Mouse (Mus musculus): Measurements from ENCODE around the gene Mnd1. TPM values are rescaled to one million over a fixed set of nuclear protein-coding genes. Genes with fewer than 3 reads are reported as not detected.

The Mnd1 gene
- polyA plus RNA-seq, 1 experiment = 0.51 TPM

DNA sequence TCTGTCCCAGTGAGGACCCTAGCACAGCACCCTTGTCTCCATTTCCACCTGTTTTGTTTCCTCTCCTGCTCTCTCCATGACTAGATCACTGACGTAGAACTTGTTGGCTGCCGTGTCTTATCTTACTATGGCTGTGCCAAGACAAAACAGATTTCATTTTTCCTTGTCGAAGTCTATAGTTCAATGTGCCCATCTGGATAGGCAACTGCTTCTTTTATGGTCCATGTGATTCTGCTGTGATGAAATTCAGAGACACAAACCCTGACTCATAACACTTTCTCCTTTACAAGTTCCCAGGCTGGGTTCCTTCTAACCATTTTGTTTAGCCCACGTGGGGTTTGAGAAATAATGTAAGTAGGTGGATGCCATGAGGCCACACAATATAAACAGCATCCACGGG, 10.5 kb upstream of the Mnd1 start:
- 94% methylated on average over 5 of the region's 5 CpGs for WGBS
- TF ChIP-seq CTCF (IDR thresholded peaks at IDR 0.05; ENCODE audit: borderline replicate concordance, control insufficient read depth, extremely low read depth, insufficient read depth, low read length, poor library complexity) = no peak
- TF ChIP-seq POLR2A (IDR thresholded peaks at IDR 0.05; ENCODE audit: control insufficient read depth, extremely low read depth, insufficient read depth, low read length, poor library complexity) = no peak
- no peak for DNase-seq
- no peaks in the 10 kb centered on the region for H3K27me3 ChIP-seq (ENCODE audit: control insufficient read depth, insufficient read depth, low read length)
- H3K27ac ChIP-seq (ENCODE audit: control insufficient read depth, insufficient read depth, low read length) = no peak overlapping the region
- no peaks in the 10 kb centered on the region for H3K36me3 ChIP-seq (ENCODE audit: control insufficient read depth, insufficient read depth, low read length)
- no peak overlapping the region for H3K4me3 ChIP-seq (ENCODE audit: control insufficient read depth, insufficient read depth, low read length)
- H3K4me1 ChIP-seq (replicated peaks; ENCODE audit: control insufficient read depth, insufficient read depth, low read length) = peaks cover 8% of the 10 kb centered on the region

GRCm38 (mm10) chr3:84165391-84165790, 9.8 kb upstream of the Mnd1 start:
- no peak for DNase-seq
- H3K27ac ChIP-seq (ENCODE audit: control insufficient read depth, insufficient read depth, low read length) = no peak overlapping the region
- H3K4me3 ChIP-seq (ENCODE audit: control insufficient read depth, insufficient read depth, low read length) = no peak overlapping the region
- peaks cover 6% of the 10 kb centered on the region for H3K4me1 ChIP-seq (replicated peaks; ENCODE audit: control insufficient read depth, insufficient read depth, low read length)
- WGBS = 97% methylated on average over 3 of the region's 3 CpGs
- H3K27me3 ChIP-seq (ENCODE audit: control insufficient read depth, insufficient read depth, low read length) = no peaks in the 10 kb centered on the region
- no peak for TF ChIP-seq POLR2A (IDR thresholded peaks at IDR 0.05; ENCODE audit: control insufficient read depth, extremely low read depth, insufficient read depth, low read length, poor library complexity)
- no peak for TF ChIP-seq CTCF (IDR thresholded peaks at IDR 0.05; ENCODE audit: borderline replicate concordance, control insufficient read depth, extremely low read depth, insufficient read depth, low read length, poor library complexity)
- no peaks in the 10 kb centered on the region for H3K36me3 ChIP-seq (ENCODE audit: control insufficient read depth, insufficient read depth, low read length)

DNA sequence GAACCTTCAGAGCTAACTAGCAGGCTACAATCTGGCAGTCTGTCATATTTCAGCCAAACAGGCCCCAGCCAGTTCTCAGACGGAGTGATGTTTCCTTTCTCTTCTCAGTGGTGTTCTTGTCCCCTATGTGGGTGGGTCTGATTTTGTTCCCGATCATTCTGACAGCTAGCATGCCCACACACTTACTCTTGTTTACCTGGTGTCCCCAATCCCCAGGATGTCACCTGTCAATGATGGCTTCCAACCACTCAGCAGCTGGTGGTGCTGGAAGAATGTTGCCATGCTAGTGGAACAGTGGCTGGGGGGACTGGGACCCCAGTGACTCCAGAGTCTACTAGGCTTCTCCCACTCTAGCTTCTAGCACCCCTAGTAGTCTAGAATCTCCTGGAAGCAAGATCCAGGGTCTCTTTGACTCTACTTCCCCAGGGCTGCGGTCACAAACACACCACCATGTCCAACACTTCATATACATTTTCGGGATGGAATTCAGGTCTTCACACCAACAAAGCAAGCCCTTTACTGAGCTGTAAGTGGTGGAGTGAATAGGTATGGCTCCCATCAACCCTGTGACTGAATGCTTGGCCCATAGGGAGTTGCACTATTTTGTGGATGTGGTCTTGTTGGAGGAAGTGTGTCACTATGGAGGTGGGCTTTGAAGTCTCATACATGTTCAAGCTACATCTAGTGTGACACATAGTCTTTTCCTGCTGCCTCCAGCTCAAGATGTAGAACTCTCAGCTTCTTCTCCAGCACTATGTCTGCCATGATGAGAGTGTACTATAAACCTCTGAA, 2.2 kb upstream of the Mnd1 start:
- DNase-seq = no peak
- Histone ChIP-seq H3K27me3 (ENCODE audit: control insufficient read depth, insufficient read depth, low read length) (no peaks in the 10 kb centered on the region), H3K4me1 (replicated peaks; ENCODE audit: control insufficient read depth, insufficient read depth, low read length) (peaks cover 4% of the 10 kb centered on the region), H3K36me3 (ENCODE audit: control insufficient read depth, insufficient read depth, low read length) (no peaks in the 10 kb centered on the region), H3K27ac (ENCODE audit: control insufficient read depth, insufficient read depth, low read length) (no peak overlapping the region), H3K4me3 (ENCODE audit: control insufficient read depth, insufficient read depth, low read length) (no peak overlapping the region)
- TF ChIP-seq POLR2A (IDR thresholded peaks at IDR 0.05; ENCODE audit: control insufficient read depth, extremely low read depth, insufficient read depth, low read length, poor library complexity) (no peak), CTCF (IDR thresholded peaks at IDR 0.05; ENCODE audit: borderline replicate concordance, control insufficient read depth, extremely low read depth, insufficient read depth, low read length, poor library complexity) (no peak)
- WGBS = 96% methylated on average over 4 of the region's 4 CpGs

DNA sequence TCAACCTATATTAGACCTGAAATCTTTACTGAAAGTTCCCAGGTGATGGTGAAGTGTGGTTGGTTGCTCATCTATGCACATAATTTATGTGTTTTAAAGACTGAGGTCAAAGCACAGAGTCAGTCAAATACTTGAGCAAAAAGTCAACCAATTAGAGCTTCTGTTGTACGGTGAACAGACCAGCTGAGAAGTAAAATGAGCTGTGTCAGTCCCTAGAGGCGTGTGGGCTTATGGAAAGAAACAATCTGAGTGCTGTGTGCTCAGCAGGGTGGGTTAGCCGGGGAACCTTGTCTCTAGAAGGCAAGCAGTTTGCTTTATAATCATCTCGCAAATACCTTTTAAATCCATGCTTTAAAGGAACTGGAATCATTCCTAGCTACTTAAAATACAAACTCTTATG, 1.4 kb upstream of the Mnd1 start:
- no peaks in the 10 kb centered on the region for H3K36me3 ChIP-seq (ENCODE audit: control insufficient read depth, insufficient read depth, low read length)
- H3K27me3 ChIP-seq (ENCODE audit: control insufficient read depth, insufficient read depth, low read length) = no peaks in the 10 kb centered on the region
- peaks cover 4% of the 10 kb centered on the region for H3K4me1 ChIP-seq (replicated peaks; ENCODE audit: control insufficient read depth, insufficient read depth, low read length)
- DNase-seq = no peak
- no peak overlapping the region for H3K27ac ChIP-seq (ENCODE audit: control insufficient read depth, insufficient read depth, low read length)
- TF ChIP-seq CTCF (IDR thresholded peaks at IDR 0.05; ENCODE audit: borderline replicate concordance, control insufficient read depth, extremely low read depth, insufficient read depth, low read length, poor library complexity) = no peak
- no peak for TF ChIP-seq POLR2A (IDR thresholded peaks at IDR 0.05; ENCODE audit: control insufficient read depth, extremely low read depth, insufficient read depth, low read length, poor library complexity)
- no peak overlapping the region for H3K4me3 ChIP-seq (ENCODE audit: control insufficient read depth, insufficient read depth, low read length)
- WGBS = 94% methylated on average over 4 of the region's 4 CpGs

DNA sequence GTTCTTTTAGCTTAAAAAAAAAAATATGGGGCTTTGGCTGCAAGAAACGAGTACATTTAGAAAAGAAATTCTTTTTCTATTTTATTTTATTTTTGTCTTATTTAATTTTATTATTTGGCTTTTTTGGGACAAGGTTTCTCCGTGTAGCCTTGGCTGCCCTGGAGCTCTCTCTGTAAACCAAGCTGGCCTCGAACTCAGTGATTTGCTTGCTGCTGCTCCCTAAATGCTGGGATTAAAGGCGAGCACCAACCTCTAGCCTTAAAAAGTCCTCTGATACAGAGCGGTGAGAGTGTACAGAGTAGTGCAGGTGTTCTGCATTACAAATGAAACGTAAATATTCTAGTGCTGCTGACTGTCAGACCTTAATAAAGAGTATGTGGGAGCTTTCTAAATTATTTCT, 519 bp upstream of the Mnd1 start:
- no peaks in the 10 kb centered on the region for H3K27me3 ChIP-seq (ENCODE audit: control insufficient read depth, insufficient read depth, low read length)
- H3K36me3 ChIP-seq (ENCODE audit: control insufficient read depth, insufficient read depth, low read length) = no peaks in the 10 kb centered on the region
- H3K4me1 ChIP-seq (replicated peaks; ENCODE audit: control insufficient read depth, insufficient read depth, low read length) = peaks cover 4% of the 10 kb centered on the region
- H3K4me3 ChIP-seq (ENCODE audit: control insufficient read depth, insufficient read depth, low read length) = no peak overlapping the region
- TF ChIP-seq CTCF (IDR thresholded peaks at IDR 0.05; ENCODE audit: borderline replicate concordance, control insufficient read depth, extremely low read depth, insufficient read depth, low read length, poor library complexity) = no peak
- no peak for TF ChIP-seq POLR2A (IDR thresholded peaks at IDR 0.05; ENCODE audit: control insufficient read depth, extremely low read depth, insufficient read depth, low read length, poor library complexity)
- H3K27ac ChIP-seq (ENCODE audit: control insufficient read depth, insufficient read depth, low read length) = no peak overlapping the region
- WGBS = 54% methylated on average over 6 of the region's 6 CpGs
- no peak for DNase-seq

DNA sequence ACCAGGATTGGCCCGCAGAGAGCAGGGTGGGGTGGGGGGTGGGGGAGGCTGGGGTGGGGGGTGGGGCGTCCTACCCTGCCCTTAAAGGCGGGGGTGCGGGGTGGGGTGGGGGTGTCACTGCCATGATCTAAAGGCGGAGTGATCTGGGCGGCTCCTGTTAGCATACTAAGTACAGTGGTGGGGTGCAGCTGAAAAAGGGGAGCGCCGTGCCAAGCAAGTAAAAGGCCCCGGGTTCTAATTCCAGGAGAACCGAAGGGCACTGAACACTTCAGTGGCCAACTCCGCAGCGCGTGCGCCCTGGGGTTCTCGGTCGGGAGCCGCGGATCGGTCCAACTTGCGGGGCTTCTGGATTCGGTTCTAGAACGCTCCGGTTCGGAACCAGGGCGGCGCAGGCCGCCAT, 440 bp downstream of the Mnd1 start:
- WGBS = under 1% methylated on average over 27 of the region's 27 CpGs
- no peak overlapping the region for H3K27ac ChIP-seq (ENCODE audit: control insufficient read depth, insufficient read depth, low read length)

More for the DNA sequence above, 440 bp downstream of the Mnd1 start:
- Histone ChIP-seq H3K36me3 (ENCODE audit: control insufficient read depth, insufficient read depth, low read length) (no peaks in the 10 kb centered on the region), H3K4me1 (replicated peaks; ENCODE audit: control insufficient read depth, insufficient read depth, low read length) (peaks cover 4% of the 10 kb centered on the region), H3K27me3 (ENCODE audit: control insufficient read depth, insufficient read depth, low read length) (no peaks in the 10 kb centered on the region), H3K4me3 (ENCODE audit: control insufficient read depth, insufficient read depth, low read length) (peak overlapping the region; percentile 44)
- TF ChIP-seq POLR2A (IDR thresholded peaks at IDR 0.05; ENCODE audit: control insufficient read depth, extremely low read depth, insufficient read depth, low read length, poor library complexity) = no peak
- TF ChIP-seq CTCF (IDR thresholded peaks at IDR 0.05; ENCODE audit: borderline replicate concordance, control insufficient read depth, extremely low read depth, insufficient read depth, low read length, poor library complexity) = no peak
- no peak for DNase-seq
